In genomic region chr1:73903035-73903434, GRCm38 (mm10) we compare ENCODE assay signal across 10 mouse cellular contexts.
DNase-seq lines count a peak whose midpoint lies in the region; ATAC-seq lines count a peak whose summit lies in the region.
"Had no signal": no experiment of that assay in that cellular context is flagged by ENCODE, and none has a peak within 500 bp of the region (broad histone marks: within the 10 kb centered on the region; RNA-seq: fewer than 3 reads in every experiment).

No protein-coding gene starts in this region.

- no peak overlapping the region for H3K4me2 ChIP-seq in hindbrain, embryonic 14.5 days (replicated peaks)
- no peak overlapping the region for H3K4me2 ChIP-seq in hindbrain, embryonic 11.5 days (replicated peaks; ENCODE audit: low read depth, low read length)
- H3K4me2 ChIP-seq in neural tube, embryonic 14.5 days (ENCODE audit: low read depth, low read length), result no peak overlapping the region
- no peak overlapping the region for H3K4me2 ChIP-seq in limb, embryonic 12.5 days
- H3K4me2 ChIP-seq: liver, embryonic 15.5 days; stomach, embryonic 15.5 days had no signal

- DNase-seq in hindbrain, embryonic 14.5 days (ENCODE audit: low spot score), result no peak
- DNase-seq in hindbrain, embryonic 11.5 days (ENCODE audit: low spot score), result no peak
- DNase-seq in neural tube, embryonic 10.5 days (ENCODE audit: extremely low spot score, low spot score), result no peak
- DNase-seq in adipocyte (ENCODE audit: low spot score), result no peak
- no peak for DNase-seq in right cerebral cortex, postnatal 25 days

- H3K4me3 ChIP-seq in hindbrain, embryonic 14.5 days (replicated peaks; ENCODE audit: low read length), result no peak overlapping the region
- no peak overlapping the region for H3K4me3 ChIP-seq in hindbrain, embryonic 11.5 days (ENCODE audit: low read depth, low read length)
- H3K4me3 ChIP-seq in neural tube, embryonic 14.5 days (ENCODE audit: low read depth, low read length), result no peak overlapping the region
- no peak overlapping the region for H3K4me3 ChIP-seq in limb, embryonic 12.5 days (replicated peaks)
- H3K4me3 ChIP-seq: layer of hippocampus, adult 2 months; liver, embryonic 15.5 days; stomach, embryonic 15.5 days had no signal

- 75% methylated on average over 5 of the region's 5 CpGs for WGBS in hindbrain, embryonic 14.5 days
- 80% methylated on average over 5 of the region's 5 CpGs for WGBS in hindbrain, embryonic 11.5 days
- WGBS in neural tube, embryonic 14.5 days, result 81% methylated on average over 5 of the region's 5 CpGs
- WGBS in limb, embryonic 12.5 days, result 86% methylated on average over 5 of the region's 5 CpGs

- H3K9ac ChIP-seq in hindbrain, embryonic 14.5 days, result peak overlapping the region; percentile 17; the same call in 1 of the 2 replicates
- no peak overlapping the region for H3K9ac ChIP-seq in hindbrain, embryonic 11.5 days (ENCODE audit: low read depth, low read length)
- H3K9ac ChIP-seq in neural tube, embryonic 14.5 days (replicated peaks; ENCODE audit: low read depth, low read length), result no peak overlapping the region
- H3K9ac ChIP-seq in limb, embryonic 12.5 days (replicated peaks), result no peak overlapping the region
- H3K9ac ChIP-seq: liver, embryonic 15.5 days; stomach, embryonic 15.5 days had no signal

- no peaks in the 10 kb centered on the region for H3K9me3 ChIP-seq in hindbrain, embryonic 14.5 days (ENCODE audit: control insufficient read depth, low read length)
- H3K9me3 ChIP-seq in hindbrain, embryonic 11.5 days (ENCODE audit: control insufficient read depth, low read length), result no peaks in the 10 kb centered on the region
- H3K9me3 ChIP-seq in neural tube, embryonic 14.5 days (ENCODE audit: control insufficient read depth, low read length), result no peaks in the 10 kb centered on the region
- no peaks in the 10 kb centered on the region for H3K9me3 ChIP-seq in limb, embryonic 12.5 days
- H3K9me3 ChIP-seq: liver, embryonic 15.5 days; stomach, embryonic 15.5 days had no signal

- H3K27ac ChIP-seq in hindbrain, embryonic 14.5 days, result no peak overlapping the region
- no peak overlapping the region for H3K27ac ChIP-seq in hindbrain, embryonic 11.5 days (ENCODE audit: low read depth, low read length)
- H3K27ac ChIP-seq in neural tube, embryonic 14.5 days (ENCODE audit: low read depth, low read length), result no peak overlapping the region
- no peak overlapping the region for H3K27ac ChIP-seq in limb, embryonic 12.5 days
- H3K27ac ChIP-seq: liver, embryonic 15.5 days; stomach, embryonic 15.5 days had no signal

- ATAC-seq in hindbrain, embryonic 14.5 days (ENCODE audit: low FRiP score), result no peak
- no peak for ATAC-seq in hindbrain, embryonic 11.5 days (ENCODE audit: low FRiP score)
- peak; percentile 32 for ATAC-seq in neural tube, embryonic 14.5 days (ENCODE audit: low read depth)
- 0 out of 2 replicates have a peak, but pooled peaks have one; percentile 22 for ATAC-seq in limb, embryonic 12.5 days (ENCODE audit: insufficient number of reproducible peaks, insufficient read depth, low FRiP score, low TSS enrichment, low read depth)

- H3K27me3 ChIP-seq in hindbrain, embryonic 14.5 days (ENCODE audit: control insufficient read depth, insufficient read depth, low read length), result no peaks in the 10 kb centered on the region
- no peaks in the 10 kb centered on the region for H3K27me3 ChIP-seq in hindbrain, embryonic 11.5 days (ENCODE audit: control insufficient read depth, insufficient read depth, low read length)
- H3K27me3 ChIP-seq in neural tube, embryonic 14.5 days (ENCODE audit: control insufficient read depth, insufficient read depth, low read length), result no peaks in the 10 kb centered on the region
- no peaks in the 10 kb centered on the region for H3K27me3 ChIP-seq in limb, embryonic 12.5 days
- H3K27me3 ChIP-seq: liver, embryonic 15.5 days; stomach, embryonic 15.5 days had no signal

- no peaks in the 10 kb centered on the region for H3K36me3 ChIP-seq in hindbrain, embryonic 14.5 days (replicated peaks; ENCODE audit: control insufficient read depth, insufficient read depth)
- no peaks in the 10 kb centered on the region for H3K36me3 ChIP-seq in hindbrain, embryonic 11.5 days (ENCODE audit: control insufficient read depth, insufficient read depth, low read length)
- no peaks in the 10 kb centered on the region for H3K36me3 ChIP-seq in neural tube, embryonic 14.5 days (ENCODE audit: control insufficient read depth, insufficient read depth, low read length)
- no peaks in the 10 kb centered on the region for H3K36me3 ChIP-seq in limb, embryonic 12.5 days
- H3K36me3 ChIP-seq: liver, embryonic 15.5 days; stomach, embryonic 15.5 days had no signal

- 0 out of 2 replicates have a peak, but pooled peaks cover 8% of the 10 kb centered on the region for H3K4me1 ChIP-seq in hindbrain, embryonic 14.5 days (replicated peaks; ENCODE audit: control insufficient read depth, insufficient read depth, low read length)
- no peaks in the 10 kb centered on the region for H3K4me1 ChIP-seq in hindbrain, embryonic 11.5 days (replicated peaks; ENCODE audit: control insufficient read depth, insufficient read depth, low read length)
- H3K4me1 ChIP-seq in neural tube, embryonic 14.5 days (ENCODE audit: control insufficient read depth, insufficient read depth, low read length), result peaks cover 2% of the 10 kb centered on the region; the same call in 1 of the 2 replicates
- H3K4me1 ChIP-seq in limb, embryonic 12.5 days (replicated peaks), result peaks cover 19% of the 10 kb centered on the region

Comparison
In these comparisons a context has a peak if more than half of its experiments do, and no peak if none do; other contexts are left out.
1. ATAC-seq: peak in neural tube, embryonic 14.5 days (single experiment) and limb, embryonic 12.5 days (single experiment); none in hindbrain, embryonic 14.5 days (single experiment) and hindbrain, embryonic 11.5 days (single experiment).